Mouse (Mus musculus) left cerebral cortex, adult 8-10 months (tissue): ENCODE data around the gene Ttc39d. TPM values are rescaled to one million over a fixed set of nuclear protein-coding genes. Genes with fewer than 3 reads are reported as not detected.
A peak's percentile ranks its signal among the peaks of the same experiment; 100 is the strongest.
"Not testable (repeated sequence)": the region's sequence is repeated elsewhere in the genome, so short reads cannot be mapped to it uniquely, and the experiment has no call there.

Source experiments
- DNase-seq, 2 experiments: peaks; one replicate each; pipeline ENCODE4 v3.0.0; 2022; ENCODE audit warnings: low spot score in 2 of 2
- total RNA-seq, 4 experiments: library from RNA; stranded (reverse); gene quantifications; 2 replicates each; pipeline ENCODE4 v1.2.4; 2022

Ttc39d gene
- total RNA-seq: under 1 TPM; 0.20 to 0.53 (median 0.28) TPM

GRCm38 (mm10) chr17:80206671-80207581 is at the start of gene Ttc39d, which contains the start of gene Srsf7:
Gene Ttc39d, plus strand, starts transcription at chr17:80207460.
Gene Srsf7, minus strand, starts transcription at chr17:80207307.
- DNase-seq: peak; percentile 97 to 99

GRCm38 (mm10) chr17:80157489-80157888 is 49.8 kb upstream of the Ttc39d start:
- no peak for DNase-seq

GRCm38 (mm10) chr17:80160454-80160853 is 46.8 kb upstream of the Ttc39d start:
- peak in 1 of 2 experiments; percentile 64 for DNase-seq

GRCm38 (mm10) chr17:80163991-80164390 is 43.3 kb upstream of the Ttc39d start:
- no peak for DNase-seq

GRCm38 (mm10) chr17:80165741-80166140 is 41.5 kb upstream of the Ttc39d start:
- DNase-seq: peak; percentile 23 to 91

GRCm38 (mm10) chr17:80166346-80166745 is 40.9 kb upstream of the Ttc39d start:
- peak in 1 of 2 experiments; percentile 37 for DNase-seq

- DNase-seq: no peak
Observed at GRCm38 (mm10) chr17:80167436-80167835, 39.8 kb upstream of the Ttc39d start.

- peak in 1 of 2 experiments; percentile 57 for DNase-seq
Observed at GRCm38 (mm10) chr17:80167851-80168251, 39.4 kb upstream of the Ttc39d start.

- DNase-seq: peak; percentile 45 to 81
Observed at GRCm38 (mm10) chr17:80168425-80169182, 38.7 kb upstream of the Ttc39d start.

GRCm38 (mm10) chr17:80169792-80170191 is 37.5 kb upstream of the Ttc39d start:
- DNase-seq: no peak

- no peak for DNase-seq
Observed at GRCm38 (mm10) chr17:80170951-80171350, 36.3 kb upstream of the Ttc39d start.

GRCm38 (mm10) chr17:80171948-80172347 is 35.3 kb upstream of the Ttc39d start:
- no peak for DNase-seq

- DNase-seq: no peak
Observed at GRCm38 (mm10) chr17:80172761-80173160, 34.5 kb upstream of the Ttc39d start.

- no peak for DNase-seq
Observed at GRCm38 (mm10) chr17:80173708-80174107, 33.6 kb upstream of the Ttc39d start.

GRCm38 (mm10) chr17:80174146-80174545 is 33.1 kb upstream of the Ttc39d start:
- no peak for DNase-seq

- no peak for DNase-seq
Observed at GRCm38 (mm10) chr17:80174699-80175385, 32.4 kb upstream of the Ttc39d start.

- DNase-seq: no peak
Observed at GRCm38 (mm10) chr17:80175386-80175739, 31.9 kb upstream of the Ttc39d start.

- no peak for DNase-seq
Observed at GRCm38 (mm10) chr17:80175966-80176365, 31.3 kb upstream of the Ttc39d start.

GRCm38 (mm10) chr17:80178846-80179245 is 28.4 kb upstream of the Ttc39d start:
- DNase-seq: not testable (repeated sequence)

GRCm38 (mm10) chr17:80179959-80180358 is 27.3 kb upstream of the Ttc39d start:
- DNase-seq: peak in 1 of 2 experiments; percentile 57

GRCm38 (mm10) chr17:80180468-80180867 is 26.8 kb upstream of the Ttc39d start:
- DNase-seq: peak in 1 of 2 experiments; percentile 2

- no peak for DNase-seq
Observed at GRCm38 (mm10) chr17:80183615-80184014, 23.6 kb upstream of the Ttc39d start.
